Mouse (Mus musculus) hindbrain, embryonic 13.5 days (tissue): ENCODE measurements at regions not wholly inside any gene's neighbourhood (a gene's known extent, or its start where the extent isn't known, plus 50 kb on each side); places are given as distances from the start of the nearest gene placed in this dataset.

Experiments used
- ATAC-seq: fragments of 200-750 bp; cut with Nextera tagmentation; 2 replicates; pipeline ENCODE4 v1.8.0; 2017; ENCODE audit warnings: moderate TSS enrichment; ENCODE audit not compliant: low FRiP score
- H3K27ac ChIP-seq: fragments of 300-500 bp; sonication (generic); 2 replicates; pipeline ENCODE4 v1.5.1; 2015; ENCODE audit warnings: inconsistent platforms, mild to moderate bottlenecking, moderate library complexity
- H3K27me3 ChIP-seq: fragments of 300-500 bp; sonication (generic); 2 replicates; pipeline ENCODE4 v1.6.1; 2015; ENCODE audit warnings: mild to moderate bottlenecking, inconsistent platforms
- H3K36me3 ChIP-seq: fragments of 300-500 bp; sonication (generic); 2 replicates; pipeline ENCODE4 v1.6.1; 2015; ENCODE audit warnings: mild to moderate bottlenecking, inconsistent platforms
- H3K4me1 ChIP-seq: fragments of 300-500 bp; sonication (generic); replicated peaks from 2 replicates; pipeline ENCODE4 v1.6.1; 2015; ENCODE audit warnings: inconsistent platforms
- H3K4me2 ChIP-seq: fragments of 300-500 bp; sonication (generic); 2 replicates; pipeline ENCODE4 v1.6.1; 2015; ENCODE audit warnings: inconsistent platforms, mild to moderate bottlenecking, moderate library complexity
- H3K4me3 ChIP-seq: fragments of 300-500 bp; sonication (generic); 2 replicates; pipeline ENCODE4 v1.5.1; 2015; ENCODE audit warnings: mild to moderate bottlenecking, inconsistent platforms
- H3K9ac ChIP-seq: fragments of 300-500 bp; sonication (generic); 2 replicates; pipeline ENCODE4 v1.6.1; 2015; ENCODE audit warnings: mild to moderate bottlenecking, inconsistent platforms
- H3K9me3 ChIP-seq: fragments of 300-500 bp; sonication (generic); 2 replicates; pipeline ENCODE4 v1.6.1; 2016; ENCODE audit warnings: inconsistent platforms
- WGBS: fragments of 180-500 bp; shearing (Covaris S2); methylation state at CpG from one replicate; pipeline ENCODE4 v1.1.7; 2015; 5-methylcytosine and 5-hydroxymethylcytosine counted together

- H3K9me3 ChIP-seq: no peaks in the 10 kb centered on the region
- no peak for ATAC-seq
- WGBS: 71% methylated on average over 2 of the region's 2 CpGs
Observed at GRCm38 (mm10) chr5:46182157-46182556, 324.7 kb upstream of the Lcorl start.

GRCm38 (mm10) chr5:46172315-46172714, 314.9 kb upstream of the Lcorl start:
- Histone ChIP-seq H3K36me3 (no peaks in the 10 kb centered on the region), H3K27me3 (no peaks in the 10 kb centered on the region), H3K9ac (no peak overlapping the region), H3K4me1 (0 out of 2 replicates have a peak, but pooled peaks cover 3% of the 10 kb centered on the region), H3K4me3 (no peak overlapping the region), H3K27ac (no peak overlapping the region), H3K9me3 (no peaks in the 10 kb centered on the region), H3K4me2 (no peak overlapping the region)
- 24% methylated on average over 3 of the region's 3 CpGs for WGBS
- ATAC-seq: no peak

More at GRCm38 (mm10) chr5:46182157-46182556, 324.7 kb upstream of the Lcorl start:
- Histone ChIP-seq H3K4me1 (no peaks in the 10 kb centered on the region; the same call in 1 of the 2 replicates), H3K4me3 (no peak overlapping the region), H3K36me3 (no peaks in the 10 kb centered on the region), H3K27ac (no peak overlapping the region), H3K9ac (no peak overlapping the region), H3K27me3 (no peaks in the 10 kb centered on the region), H3K4me2 (no peak overlapping the region)

GRCm38 (mm10) chr5:46160774-46161173, 303.4 kb upstream of the Lcorl start:
- ATAC-seq: no peak
- no peak overlapping the region for H3K4me3 ChIP-seq
- no peaks in the 10 kb centered on the region for H3K27me3 ChIP-seq
- H3K9ac ChIP-seq: no peak overlapping the region
- H3K36me3 ChIP-seq: no peaks in the 10 kb centered on the region
- no peaks in the 10 kb centered on the region for H3K9me3 ChIP-seq
- 58% methylated on average over 4 of the region's 4 CpGs for WGBS
- H3K27ac ChIP-seq: no peak overlapping the region
- H3K4me2 ChIP-seq: no peak overlapping the region
- H3K4me1 ChIP-seq: no peaks in the 10 kb centered on the region

GRCm38 (mm10) chr5:46151973-46152372, 294.6 kb upstream of the Lcorl start:
- Histone ChIP-seq H3K27me3 (no peaks in the 10 kb centered on the region), H3K4me1 (peaks cover 15% of the 10 kb centered on the region), H3K4me2 (no peak overlapping the region), H3K9me3 (no peaks in the 10 kb centered on the region), H3K27ac (no peak overlapping the region), H3K4me3 (no peak overlapping the region), H3K9ac (no peak overlapping the region), H3K36me3 (no peaks in the 10 kb centered on the region)
- WGBS: 54% methylated on average over 3 of the region's 3 CpGs
- no peak for ATAC-seq

- peak overlapping the region; percentile 36; the same call in 1 of the 2 replicates for H3K27ac ChIP-seq
- peak; percentile 89 for ATAC-seq
Observed at GRCm38 (mm10) chr5:46150825-46151224, 293.4 kb upstream of the Lcorl start.

DNA sequence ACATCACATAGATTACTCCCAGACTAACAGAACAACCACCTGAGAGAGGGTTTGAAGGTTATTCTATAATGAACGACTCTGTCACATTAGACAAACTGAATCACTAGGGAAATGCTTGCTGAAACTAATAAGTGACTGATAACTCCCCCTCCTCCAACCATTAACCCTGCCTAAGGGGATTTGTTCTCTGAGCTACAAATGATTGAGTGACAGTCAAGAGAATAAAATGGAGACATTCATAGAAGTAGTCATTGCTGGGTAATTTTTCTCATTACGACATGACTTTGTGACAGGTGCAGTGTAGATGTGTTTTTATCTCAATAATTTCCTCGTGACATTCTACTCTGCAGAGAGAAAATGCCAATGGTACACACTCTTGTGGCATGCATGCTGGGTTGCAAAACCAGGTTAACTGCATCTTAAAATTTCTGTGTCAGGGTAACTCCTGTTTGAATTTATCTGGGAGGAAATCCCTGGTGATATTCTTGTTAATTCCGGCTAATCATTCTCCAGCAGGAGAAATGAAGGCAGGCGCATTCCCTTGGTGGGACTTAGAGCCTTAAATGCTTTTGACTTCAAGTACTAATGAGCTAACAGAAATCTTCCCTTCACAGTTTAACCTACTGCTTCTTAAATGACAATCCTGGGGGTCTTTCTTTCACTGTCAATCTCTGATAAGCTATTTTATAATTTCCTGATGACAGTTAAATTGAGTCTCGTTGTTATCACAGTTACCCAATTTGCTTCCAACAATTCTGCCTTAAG, 292.6 kb upstream of the Lcorl start:
- WGBS: 41% methylated on average over 6 of the region's 6 CpGs

More at GRCm38 (mm10) chr5:46150825-46151224, 293.4 kb upstream of the Lcorl start:
- 12% methylated on average over 6 of the region's 6 CpGs for WGBS
- no peaks in the 10 kb centered on the region for H3K9me3 ChIP-seq
- H3K4me3 ChIP-seq: no peak overlapping the region
- H3K27me3 ChIP-seq: no peaks in the 10 kb centered on the region
- H3K9ac ChIP-seq: no peak overlapping the region
- peaks cover 15% of the 10 kb centered on the region for H3K4me1 ChIP-seq
- H3K36me3 ChIP-seq: no peaks in the 10 kb centered on the region
- H3K4me2 ChIP-seq: peak overlapping the region; percentile 25; the same call in 1 of the 2 replicates

GRCm38 (mm10) chr5:46139024-46139423, 281.6 kb upstream of the Lcorl start:
- Histone ChIP-seq H3K9ac (no peak overlapping the region), H3K4me2 (no peak overlapping the region), H3K36me3 (no peaks in the 10 kb centered on the region), H3K4me3 (no peak overlapping the region), H3K27ac (no peak overlapping the region), H3K27me3 (no peaks in the 10 kb centered on the region), H3K9me3 (no peaks in the 10 kb centered on the region), H3K4me1 (peaks cover 5% of the 10 kb centered on the region)
- WGBS: 73% methylated on average over 2 of the region's 2 CpGs
- ATAC-seq: no peak

More for the DNA sequence above, 292.6 kb upstream of the Lcorl start:
- no peaks in the 10 kb centered on the region for H3K9me3 ChIP-seq
- H3K9ac ChIP-seq: no peak overlapping the region
- H3K27me3 ChIP-seq: no peaks in the 10 kb centered on the region
- H3K4me1 ChIP-seq: peaks cover 15% of the 10 kb centered on the region
- no peak overlapping the region for H3K4me3 ChIP-seq
- no peak overlapping the region for H3K4me2 ChIP-seq
- no peaks in the 10 kb centered on the region for H3K36me3 ChIP-seq
- ATAC-seq: peak; percentile 58
- H3K27ac ChIP-seq: peak overlapping the region; percentile 36

GRCm38 (mm10) chr5:46137695-46138094, 280.3 kb upstream of the Lcorl start:
- Histone ChIP-seq H3K36me3 (no peaks in the 10 kb centered on the region), H3K9me3 (no peaks in the 10 kb centered on the region), H3K9ac (no peak overlapping the region), H3K4me3 (no peak overlapping the region), H3K4me2 (no peak overlapping the region), H3K27ac (no peak overlapping the region), H3K4me1 (peaks cover 5% of the 10 kb centered on the region), H3K27me3 (no peaks in the 10 kb centered on the region)
- 12% methylated on average over 3 of the region's 3 CpGs for WGBS
- no peak for ATAC-seq

GRCm38 (mm10) chr5:46108020-46108419, 250.6 kb upstream of the Lcorl start:
- Histone ChIP-seq H3K4me3 (no peak overlapping the region), H3K36me3 (no peaks in the 10 kb centered on the region), H3K27ac (no peak overlapping the region), H3K9ac (no peak overlapping the region), H3K9me3 (no peaks in the 10 kb centered on the region), H3K4me1 (no peaks in the 10 kb centered on the region), H3K27me3 (no peaks in the 10 kb centered on the region), H3K4me2 (no peak overlapping the region)
- 72% methylated on average over 4 of the region's 4 CpGs for WGBS
- ATAC-seq: no peak

DNA sequence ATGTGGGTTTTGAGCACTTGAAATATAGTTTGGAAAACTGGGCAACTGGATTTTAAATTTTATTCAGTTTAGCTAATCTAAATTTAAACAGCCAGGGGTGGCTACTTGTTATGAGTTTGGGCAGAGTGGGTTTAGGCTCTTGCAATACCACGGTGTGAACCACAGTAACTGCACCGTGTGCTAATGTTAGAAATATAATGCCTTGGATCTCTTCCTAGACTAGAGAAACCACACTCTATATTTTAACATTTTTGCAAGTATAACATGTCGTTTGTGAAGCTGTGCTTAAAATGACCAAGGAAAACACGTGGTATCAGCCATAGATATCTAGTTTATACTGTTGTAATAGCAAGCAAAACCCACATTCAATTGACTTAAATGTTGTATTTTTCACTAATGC, 245.9 kb upstream of the Lcorl start:
- H3K36me3 ChIP-seq: no peaks in the 10 kb centered on the region
- H3K9me3 ChIP-seq: no peaks in the 10 kb centered on the region
- no peak overlapping the region for H3K4me3 ChIP-seq
- no peak overlapping the region for H3K4me2 ChIP-seq
- H3K27ac ChIP-seq: no peak overlapping the region
- no peaks in the 10 kb centered on the region for H3K4me1 ChIP-seq
- no peaks in the 10 kb centered on the region for H3K27me3 ChIP-seq
- no peak for ATAC-seq
- WGBS: 80% methylated on average over 4 of the region's 4 CpGs
- no peak overlapping the region for H3K9ac ChIP-seq

DNA sequence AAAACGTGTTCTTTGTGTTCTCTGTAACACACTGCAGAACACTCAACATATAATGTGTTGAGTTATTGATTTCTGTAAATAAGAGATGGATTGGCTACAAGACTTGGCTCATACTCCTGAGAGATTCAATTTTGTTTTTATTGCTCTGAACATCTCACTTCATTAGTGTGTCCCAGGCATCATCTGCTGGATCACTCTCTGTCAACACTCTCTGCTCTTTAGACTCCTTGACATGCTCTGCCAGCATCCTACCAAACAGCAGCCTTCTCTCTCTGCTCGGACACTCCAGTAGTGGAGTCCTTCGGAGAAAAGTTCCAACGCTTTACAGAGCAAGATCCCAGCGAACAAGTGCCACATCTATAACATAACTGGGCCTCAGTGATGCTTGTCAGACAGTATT, 235.1 kb upstream of the Lcorl start:
- 89% methylated on average over 5 of the region's 5 CpGs for WGBS
- H3K4me2 ChIP-seq: no peak overlapping the region
- no peak overlapping the region for H3K4me3 ChIP-seq
- no peak overlapping the region for H3K27ac ChIP-seq
- no peaks in the 10 kb centered on the region for H3K27me3 ChIP-seq
- no peak overlapping the region for H3K9ac ChIP-seq
- no peaks in the 10 kb centered on the region for H3K36me3 ChIP-seq
- no peak for ATAC-seq
- no peaks in the 10 kb centered on the region for H3K9me3 ChIP-seq
- H3K4me1 ChIP-seq: no peaks in the 10 kb centered on the region

DNA sequence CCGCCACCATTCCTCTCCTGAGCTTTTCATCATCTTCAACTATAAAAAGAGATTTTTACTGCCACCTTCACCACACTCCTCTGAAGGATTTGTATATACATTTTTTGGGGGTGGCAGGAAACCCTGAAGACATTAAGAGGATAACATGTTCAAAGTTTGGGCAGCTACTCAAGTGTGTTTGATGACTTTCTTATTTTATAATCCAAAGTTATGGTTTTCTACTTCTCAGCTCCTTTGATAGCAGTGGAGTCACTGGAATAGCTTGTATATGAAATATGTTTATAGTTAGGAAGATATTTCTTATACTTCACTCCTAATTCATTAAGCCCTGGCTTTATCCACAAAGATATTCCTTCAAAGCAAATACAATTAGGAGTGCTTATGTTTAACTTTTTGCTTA, 229.5 kb upstream of the Lcorl start:
- Histone ChIP-seq H3K9me3 (no peaks in the 10 kb centered on the region), H3K4me1 (no peaks in the 10 kb centered on the region), H3K36me3 (no peaks in the 10 kb centered on the region), H3K4me2 (no peak overlapping the region), H3K4me3 (no peak overlapping the region), H3K9ac (no peak overlapping the region), H3K27ac (no peak overlapping the region), H3K27me3 (no peaks in the 10 kb centered on the region)
- ATAC-seq: no peak
- 97% methylated on average over 1 of the region's 1 CpGs for WGBS

- Histone ChIP-seq H3K27me3 (no peaks in the 10 kb centered on the region), H3K9ac (no peak overlapping the region), H3K36me3 (no peaks in the 10 kb centered on the region), H3K4me3 (no peak overlapping the region), H3K4me2 (no peak overlapping the region), H3K4me1 (no peaks in the 10 kb centered on the region), H3K27ac (no peak overlapping the region), H3K9me3 (no peaks in the 10 kb centered on the region)
- no peak for ATAC-seq
- WGBS: 81% methylated on average over 2 of the region's 2 CpGs
Observed at GRCm38 (mm10) chr5:46083293-46083692, 225.9 kb upstream of the Lcorl start.
